ENCODE assay signal across 10 mouse cellular contexts in genomic region chrX:52791944-52792719, GRCm38 (mm10). TPM values are rescaled to one million over a fixed set of nuclear protein-coding genes. Genes with fewer than 3 reads are reported as not detected.
A peak's percentile ranks its signal among the peaks of the same experiment; 100 is the strongest.
DNase-seq lines count a peak whose midpoint lies in the region; ATAC-seq and TF ChIP-seq lines count a peak whose summit lies in the region.
"Had no signal": no experiment of that assay in that cellular context is flagged by ENCODE, and none has a peak within 500 bp of the region (broad histone marks: within the 10 kb centered on the region; RNA-seq: fewer than 3 reads in every experiment).

No protein-coding gene starts in this region.

- TF ChIP-seq CTCF in heart, adult 2 months (IDR thresholded peaks at IDR 0.05), result no peak

- H3K9me3 ChIP-seq in hindbrain, embryonic 16.5 days (ENCODE audit: control insufficient read depth, low read length), result no peaks in the 10 kb centered on the region
- H3K9me3 ChIP-seq in midbrain, embryonic 11.5 days (ENCODE audit: control insufficient read depth, low read length), result no peaks in the 10 kb centered on the region
- H3K9me3 ChIP-seq: embryonic facial prominence, embryonic 15.5 days had no signal

- no peak for TF ChIP-seq EP300 in heart, adult 2 months (IDR thresholded peaks at IDR 0.05; ENCODE audit: insufficient read depth, low read depth, low read length)

- no peak for ATAC-seq in hindbrain, embryonic 16.5 days
- no peak for ATAC-seq in midbrain, embryonic 11.5 days (ENCODE audit: low FRiP score)

- H3K27me3 ChIP-seq in hindbrain, embryonic 16.5 days (replicated peaks; ENCODE audit: control insufficient read depth, insufficient read depth, low read length), result no peaks in the 10 kb centered on the region
- no peaks in the 10 kb centered on the region for H3K27me3 ChIP-seq in midbrain, embryonic 11.5 days (ENCODE audit: control insufficient read depth, insufficient read depth, low read length)
- H3K27me3 ChIP-seq in heart, adult 2 months (ENCODE audit: control insufficient read depth, insufficient read depth, low read length), result no peaks in the 10 kb centered on the region
- H3K27me3 ChIP-seq: embryonic facial prominence, embryonic 15.5 days had no signal

- no peaks in the 10 kb centered on the region; the same call in 1 of the 2 replicates for H3K4me1 ChIP-seq in hindbrain, embryonic 16.5 days (ENCODE audit: control insufficient read depth, insufficient read depth, low read depth, low read length)
- H3K4me1 ChIP-seq in midbrain, embryonic 11.5 days (ENCODE audit: control insufficient read depth, insufficient read depth, low read length), result peaks cover 6% of the 10 kb centered on the region; the same call in 1 of the 2 replicates
- H3K4me1 ChIP-seq in heart, adult 2 months (ENCODE audit: control insufficient read depth, insufficient read depth, low read length), result no peaks in the 10 kb centered on the region
- H3K4me1 ChIP-seq: embryonic facial prominence, embryonic 15.5 days had no signal

- TF ChIP-seq POLR2A in heart, adult 2 months (IDR thresholded peaks at IDR 0.05; ENCODE audit: insufficient read depth, low read depth, low read length), result no peak

- H3K79me2 ChIP-seq in heart, adult 2 months (replicated peaks; ENCODE audit: control insufficient read depth, insufficient read depth, low read length), result no peaks in the 10 kb centered on the region

- no peak overlapping the region for H3K9ac ChIP-seq in hindbrain, embryonic 16.5 days (ENCODE audit: low read depth, low read length)
- H3K9ac ChIP-seq in midbrain, embryonic 11.5 days (ENCODE audit: low read length), result no peak overlapping the region; the same call in 1 of the 2 replicates
- no peak overlapping the region for H3K9ac ChIP-seq in heart, adult 2 months (ENCODE audit: low read depth, low read length)
- H3K9ac ChIP-seq: embryonic facial prominence, embryonic 15.5 days had no signal

- peak overlapping the region; percentile 53 for H3K4me2 ChIP-seq in hindbrain, embryonic 16.5 days (ENCODE audit: low read length)
- peak overlapping the region; percentile 42 for H3K4me2 ChIP-seq in midbrain, embryonic 11.5 days

- H3K36me3 ChIP-seq in hindbrain, embryonic 16.5 days (ENCODE audit: control insufficient read depth, insufficient read depth, low read length), result no peaks in the 10 kb centered on the region
- H3K36me3 ChIP-seq in midbrain, embryonic 11.5 days (ENCODE audit: control insufficient read depth, insufficient read depth, low read length), result no peaks in the 10 kb centered on the region
- H3K36me3 ChIP-seq in heart, adult 2 months (ENCODE audit: control insufficient read depth, insufficient read depth, low read length), result no peaks in the 10 kb centered on the region
- H3K36me3 ChIP-seq: embryonic facial prominence, embryonic 15.5 days had no signal

- H3K27ac ChIP-seq in hindbrain, embryonic 16.5 days (ENCODE audit: low read depth, low read length), result no peak overlapping the region
- no peak overlapping the region; the same call in 1 of the 2 replicates for H3K27ac ChIP-seq in midbrain, embryonic 11.5 days (ENCODE audit: low read depth, low read length)
- H3K27ac ChIP-seq in heart, adult 2 months, result no peak overlapping the region
- H3K27ac ChIP-seq: embryonic facial prominence, embryonic 15.5 days had no signal

- 37% methylated on average over 10 of the region's 10 CpGs for WGBS in hindbrain, embryonic 16.5 days
- 38% methylated on average over 10 of the region's 10 CpGs for WGBS in midbrain, embryonic 11.5 days
- 49% methylated on average over 10 of the region's 10 CpGs for whole genome bisulfite sequencing in heart, adult 2 months

- DNase-seq in embryo, embryonic 10.5 days (ENCODE audit: low spot score), result peak; percentile 39
- no peak for DNase-seq in embryo, embryonic 9.5 days (ENCODE audit: extremely low spot score)
- peak; percentile 38 for DNase-seq in ES-CJ7 (ENCODE audit: low read depth, low spot score)
- DNase-seq in midbrain, embryonic 11.5 days (ENCODE audit: low spot score, missing footprints), result peak; percentile 85
- DNase-seq in heart, adult 2 months, result no peak
- DNase-seq in right cerebral cortex, postnatal 4 days, result no peak
- DNase-seq in cerebellum, adult 18-20 months, result no peak

- peak overlapping the region; percentile 41; the same call in 1 of the 2 replicates for H3K4me3 ChIP-seq in hindbrain, embryonic 16.5 days (ENCODE audit: low read length)
- H3K4me3 ChIP-seq in midbrain, embryonic 11.5 days (ENCODE audit: low read depth, low read length), result peak overlapping the region; percentile 35; the same call in 1 of the 2 replicates
- no peak overlapping the region for H3K4me3 ChIP-seq in heart, adult 2 months

- intact Hi-C loops in heart, adult 2 months (cut with DNase I), result no loop called here

RNA-seq across cellular contexts. Expression of gene Ccdc160, which starts 1.1 kb away (rescaled TPM):
- 6.9 and 8.4 TPM in 2 replicates for polyA plus RNA-seq in hindbrain, embryonic 16.5 days (2015; fragmentation: Nextera tagmentation; extraction: Ambion mirVana)
- polyA plus RNA-seq in midbrain, embryonic 11.5 days (2014; fragmentation: Nextera tagmentation; extraction: Ambion mirVana), result 8.6 and 9.5 TPM in 2 replicates
- total RNA-seq in heart, adult 2 months (2021), result under 1 TPM in 1 of 2 experiments, not detected in 1; 0.42 TPM
- polyA plus RNA-seq in heart, adult 2 months (2012; rRNA removed), result 0.18 TPM in 1 of 2 replicates, not detected in the other
- polyA plus RNA-seq: C2C12 had no signal

Comparison
In these comparisons a context has a peak if more than half of its experiments do, and no peak if none do; other contexts are left out.
1. DNase-seq: peak in embryo, embryonic 10.5 days (single experiment), ES-CJ7 (single experiment) and midbrain, embryonic 11.5 days (single experiment); none in embryo, embryonic 9.5 days (single experiment), heart, adult 2 months (0 of 2), right cerebral cortex, postnatal 4 days (single experiment) and cerebellum, adult 18-20 months (0 of 2).